Mouse (Mus musculus): ENCODE results near the gene Taar1.

DNA sequence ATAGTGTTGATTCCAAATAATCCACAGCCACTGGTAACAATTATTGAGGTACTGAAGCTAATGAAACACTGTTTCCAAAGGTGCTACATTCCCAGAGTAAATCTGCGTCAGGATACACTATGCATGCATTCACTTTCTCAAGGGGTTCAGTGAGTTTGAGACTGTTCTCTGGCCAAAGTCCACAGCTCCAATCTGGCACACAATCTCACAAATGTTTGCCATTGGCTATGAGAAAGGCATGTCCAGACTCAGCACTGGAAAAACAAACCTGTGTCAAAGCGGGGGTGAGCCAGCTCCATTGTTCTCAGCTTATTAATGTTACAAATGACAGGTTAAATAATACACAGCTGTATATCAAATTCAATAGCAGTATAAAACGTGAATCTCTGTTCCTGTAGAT is 38.9 kb downstream of the Taar1 start:
- TF ChIP-seq POLR2A (IDR thresholded peaks at IDR 0.05; ENCODE audit: extremely low read depth, insufficient read depth, low read length) (no peak), CTCF (IDR thresholded peaks at IDR 0.05; ENCODE audit: extremely low read depth, insufficient read depth, low read length) (no peak)

Data from cortical plate, adult 2 months (tissue).